Mouse (Mus musculus) left cerebral cortex, adult 11 months (tissue): ENCODE measurements at regions not wholly inside any gene's neighbourhood (a gene's known extent, or its start where the extent isn't known, plus 50 kb on each side); places are given as distances from the start of the nearest gene placed in this dataset.

Source experiments
- DNase-seq: peaks from one replicate; pipeline ENCODE4 v3.0.0; 2022; ENCODE audit warnings: low spot score

DNA sequence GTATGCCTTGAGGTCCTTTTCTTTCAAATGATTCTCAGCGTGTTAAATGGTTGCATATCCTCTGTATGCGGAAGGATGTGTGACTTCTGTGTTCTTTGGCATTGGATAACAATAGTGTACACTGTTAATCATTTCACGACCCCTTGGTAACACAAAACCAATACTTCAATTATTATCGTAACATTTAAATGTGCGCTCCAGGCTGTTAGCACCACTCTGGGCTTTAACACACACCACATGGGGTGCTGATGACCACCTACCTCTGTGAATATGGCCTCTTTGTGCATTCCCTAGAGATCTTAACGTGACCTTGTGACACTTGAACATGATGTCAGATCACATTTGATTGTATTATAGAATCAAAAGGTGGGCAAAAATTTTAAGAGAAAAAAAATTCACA is 80.2 kb upstream of the Csnka2ip start:
- DNase-seq: no peak

DNA sequence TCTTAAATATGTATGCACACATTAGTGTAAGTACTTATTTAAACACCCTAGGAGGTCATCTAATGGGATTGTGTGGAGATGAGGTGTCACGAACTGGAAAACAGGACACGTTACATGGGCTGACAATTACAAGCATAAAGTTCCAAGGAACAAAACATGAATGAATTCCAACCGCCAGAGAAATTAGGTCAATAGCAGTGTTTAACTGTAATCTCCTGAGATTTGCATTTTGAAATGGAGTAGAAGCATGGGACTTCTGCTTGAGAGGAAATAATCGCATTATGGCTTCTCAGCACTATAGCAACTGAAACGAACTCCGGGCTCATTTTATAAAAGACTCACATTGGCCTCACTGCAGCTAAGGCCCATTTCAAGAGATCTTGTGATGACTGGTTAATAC is 79.7 kb upstream of the Csnka2ip start:
- DNase-seq: no peak

DNA sequence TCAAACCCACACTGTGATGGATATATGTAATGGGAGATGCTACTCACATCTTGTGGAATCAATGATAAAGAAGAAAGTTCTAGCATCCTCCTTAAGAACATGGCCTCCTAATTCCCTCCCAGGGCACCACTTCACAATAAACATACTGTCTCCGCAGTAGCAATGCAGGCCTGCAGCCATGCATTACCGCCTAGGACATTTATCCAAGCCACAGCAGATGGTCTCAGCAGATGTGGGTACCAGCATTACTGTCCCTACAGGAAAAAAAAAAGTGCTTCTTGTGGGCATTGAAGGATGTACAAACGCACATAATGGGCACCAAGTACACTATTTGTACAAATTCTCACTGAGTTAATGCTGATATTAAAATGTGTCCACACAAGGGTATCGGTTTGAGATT is 78.6 kb upstream of the Csnka2ip start:
- no peak for DNase-seq

DNA sequence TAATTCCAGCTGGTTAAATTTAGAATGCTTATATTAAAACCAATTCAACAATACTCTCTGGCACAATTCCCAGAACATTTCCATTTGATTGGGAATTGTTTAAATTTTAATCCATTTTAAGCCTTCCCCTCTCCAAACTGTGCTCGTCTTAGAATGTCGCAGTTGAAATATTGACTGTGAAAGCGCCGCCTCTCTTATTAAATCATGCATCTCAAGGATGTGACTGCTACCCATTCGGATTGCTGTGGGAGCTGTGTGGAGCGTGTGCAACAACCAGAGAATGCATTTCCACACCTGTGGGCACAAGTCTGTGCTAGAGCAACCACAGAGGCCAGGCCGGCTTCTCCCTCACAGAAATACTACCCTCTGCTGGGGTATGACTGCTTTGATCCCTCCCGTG is 75.1 kb upstream of the Csnka2ip start:
- peak; percentile 0 for DNase-seq

DNA sequence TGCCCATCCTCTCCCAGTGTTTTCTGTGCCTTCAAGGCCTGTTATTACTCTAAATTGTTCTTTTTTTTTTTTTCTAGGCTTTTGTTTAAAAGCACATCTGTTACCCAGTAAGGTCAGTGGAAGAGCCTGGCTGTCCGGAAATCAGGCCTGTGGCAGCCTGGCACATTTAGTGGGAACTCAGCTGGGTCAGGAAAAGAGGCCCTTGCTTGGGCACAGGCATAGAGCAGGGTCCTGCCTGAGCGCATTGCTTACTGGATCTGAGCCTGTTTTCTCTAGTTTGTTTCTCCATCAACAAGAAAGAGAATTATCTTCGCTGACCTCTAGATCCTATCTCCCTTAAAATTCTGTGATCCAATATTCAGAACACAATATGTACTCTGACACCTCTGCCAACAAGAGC is 74.7 kb upstream of the Csnka2ip start:
- no peak for DNase-seq

DNA sequence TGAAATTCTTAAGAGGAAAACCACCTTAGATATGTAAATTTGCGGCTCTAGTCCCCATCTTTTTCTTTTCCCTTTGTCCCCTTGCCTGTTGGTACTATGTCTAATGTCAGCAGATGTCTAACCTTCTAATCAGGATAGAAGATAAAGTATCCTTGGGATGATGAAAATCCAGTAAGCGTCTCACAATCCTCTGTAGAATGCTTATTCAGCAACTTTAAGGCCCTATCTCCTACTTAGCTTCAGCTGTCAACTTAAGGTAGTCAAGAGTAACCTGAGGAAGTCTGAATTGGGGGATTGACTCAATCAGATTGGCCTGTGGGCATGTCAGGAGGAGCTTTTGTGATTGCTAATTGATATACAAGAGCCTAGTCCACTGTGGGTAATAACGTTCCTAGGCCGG is 64.7 kb upstream of the Csnka2ip start:
- DNase-seq: no peak
